In the genomic region with DNA sequence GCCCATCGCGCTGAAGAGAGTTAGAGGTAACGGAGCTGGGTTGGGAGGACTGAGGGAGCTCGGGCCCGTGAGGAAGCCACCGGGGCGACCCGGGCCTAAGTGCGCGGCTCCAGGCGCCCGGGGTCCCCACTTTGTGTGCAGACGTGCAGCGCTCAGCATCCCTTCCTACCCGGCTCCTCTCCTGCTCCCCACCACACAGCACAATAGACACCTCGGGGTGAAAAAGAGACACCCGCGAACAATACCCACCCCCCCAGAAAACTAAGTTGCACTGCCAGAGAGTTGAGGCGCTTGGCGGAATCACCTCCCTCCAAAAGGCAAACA, we compare ENCODE assay signal across 8 mouse cellular contexts. TPM values are rescaled to one million over a fixed set of nuclear protein-coding genes. Genes with fewer than 3 reads are reported as not detected.
DNase-seq lines count a peak whose midpoint lies in the region; ATAC-seq and TF ChIP-seq lines count a peak whose summit lies in the region.
"Had no signal": no experiment of that assay in that cellular context is flagged by ENCODE, and none has a peak within 500 bp of the region (broad histone marks: within the 10 kb centered on the region; RNA-seq: fewer than 3 reads in every experiment).

No protein-coding gene starts in this region.

- peak overlapping the region; percentile 98 for H3K4me2 ChIP-seq in lung, postnatal 0 days (replicated peaks; ENCODE audit: low read depth, low read length)
- peak overlapping the region; percentile 95 for H3K4me2 ChIP-seq in forebrain, embryonic 13.5 days
- H3K4me2 ChIP-seq in neural tube, embryonic 15.5 days: peak overlapping the region; percentile 98

- DNase-seq in lung, postnatal 0 days (ENCODE audit: low spot score): peak; percentile 27
- DNase-seq in lung, adult 18-20 months: no peak
- DNase-seq in limb, embryonic 10.5 days (ENCODE audit: low spot score): no peak
- DNase-seq: kidney, adult 11 months had no signal

- H3K27ac ChIP-seq in lung, postnatal 0 days (ENCODE audit: low read length): peak overlapping the region; percentile 68
- H3K27ac ChIP-seq in forebrain, embryonic 13.5 days: peak overlapping the region; percentile 78
- H3K27ac ChIP-seq in limb, embryonic 10.5 days: peak overlapping the region; percentile 96
- H3K27ac ChIP-seq in neural tube, embryonic 15.5 days (replicated peaks): peak overlapping the region; percentile 87

- H3K27me3 ChIP-seq in lung, postnatal 0 days (replicated peaks; ENCODE audit: insufficient read depth, low read length): no peaks in the 10 kb centered on the region
- H3K27me3 ChIP-seq in forebrain, embryonic 13.5 days: no peaks in the 10 kb centered on the region
- peaks cover 17% of the 10 kb centered on the region; the same call in 1 of the 2 replicates for H3K27me3 ChIP-seq in limb, embryonic 10.5 days (ENCODE audit: low read depth, poor library complexity, severe bottlenecking)
- no peaks in the 10 kb centered on the region for H3K27me3 ChIP-seq in neural tube, embryonic 15.5 days (replicated peaks)

- no peaks in the 10 kb centered on the region for H3K4me1 ChIP-seq in lung, postnatal 0 days (ENCODE audit: insufficient read depth, low read depth, low read length)
- H3K4me1 ChIP-seq in forebrain, embryonic 13.5 days: peaks cover 29% of the 10 kb centered on the region
- H3K4me1 ChIP-seq in limb, embryonic 10.5 days: peaks cover 22% of the 10 kb centered on the region
- peaks cover 31% of the 10 kb centered on the region for H3K4me1 ChIP-seq in neural tube, embryonic 15.5 days

- 1% methylated on average over 20 of the region's 20 CpGs for WGBS in lung, postnatal 0 days
- WGBS in forebrain, embryonic 13.5 days: 1% methylated on average over 20 of the region's 20 CpGs
- WGBS in limb, embryonic 10.5 days: 3% methylated on average over 20 of the region's 20 CpGs
- WGBS in neural tube, embryonic 15.5 days: 3% methylated on average over 20 of the region's 20 CpGs

- peak; percentile 34 for ATAC-seq in lung, postnatal 0 days
- ATAC-seq in forebrain, embryonic 13.5 days: peak; percentile 79
- peak; percentile 66; the same call in 1 of the 2 replicates for ATAC-seq in neural tube, embryonic 15.5 days (ENCODE audit: low FRiP score)
- ATAC-seq in cerebellum, adult (ENCODE audit: insufficient number of reproducible peaks, low FRiP score, low TSS enrichment): no peak
- ATAC-seq in frontal cortex, adult (ENCODE audit: low TSS enrichment): no peak

- no peaks in the 10 kb centered on the region for H3K36me3 ChIP-seq in lung, postnatal 0 days (ENCODE audit: insufficient read depth, low read length)
- 0 out of 2 replicates have a peak, but pooled peaks cover 3% of the 10 kb centered on the region for H3K36me3 ChIP-seq in forebrain, embryonic 13.5 days (ENCODE audit: poor library complexity, severe bottlenecking)
- peaks cover 8% of the 10 kb centered on the region for H3K36me3 ChIP-seq in limb, embryonic 10.5 days
- H3K36me3 ChIP-seq in neural tube, embryonic 15.5 days: no peaks in the 10 kb centered on the region

- peak overlapping the region; percentile 67 for H3K4me3 ChIP-seq in lung, postnatal 0 days (ENCODE audit: low read depth, low read length)
- H3K4me3 ChIP-seq in forebrain, embryonic 13.5 days: peak overlapping the region; percentile 75
- peak overlapping the region; percentile 86 for H3K4me3 ChIP-seq in limb, embryonic 10.5 days
- H3K4me3 ChIP-seq in neural tube, embryonic 15.5 days (replicated peaks): peak overlapping the region; percentile 82

- TF ChIP-seq CTCF in lung, postnatal 0 days (IDR thresholded peaks at IDR 0.05): no peak

- H3K9ac ChIP-seq in lung, postnatal 0 days (replicated peaks; ENCODE audit: low read depth): peak overlapping the region; percentile 71
- peak overlapping the region; percentile 88 for H3K9ac ChIP-seq in forebrain, embryonic 13.5 days
- peak overlapping the region; percentile 90 for H3K9ac ChIP-seq in neural tube, embryonic 15.5 days (replicated peaks)

- TF ChIP-seq EP300 in lung, postnatal 0 days (IDR thresholded peaks at IDR 0.05): no peak

- H3K9me3 ChIP-seq in lung, postnatal 0 days (ENCODE audit: low read length): no peaks in the 10 kb centered on the region
- no peaks in the 10 kb centered on the region for H3K9me3 ChIP-seq in forebrain, embryonic 13.5 days (replicated peaks)
- no peaks in the 10 kb centered on the region for H3K9me3 ChIP-seq in limb, embryonic 10.5 days (replicated peaks)
- H3K9me3 ChIP-seq in neural tube, embryonic 15.5 days (replicated peaks): no peaks in the 10 kb centered on the region

RNA-seq across cellular contexts. Expression of a gene that starts 0.5 kb away (rescaled TPM):
- 1.8 TPM in 2 replicates for polyA plus RNA-seq in lung, postnatal 0 days (2015; fragmentation: Nextera tagmentation; extraction: Ambion mirVana)
- 10.5 and 10.7 TPM in 2 replicates for polyA plus RNA-seq in forebrain, embryonic 13.5 days (2015; fragmentation: Nextera tagmentation; extraction: Ambion mirVana)
- 5.5 and 7.5 TPM in 2 replicates for polyA plus RNA-seq in limb, embryonic 10.5 days (2016; fragmentation: Nextera tagmentation; extraction: Ambion mirVana)
- polyA plus RNA-seq in neural tube, embryonic 15.5 days (2015; fragmentation: Nextera tagmentation; extraction: Ambion mirVana): 12.2 and 14.6 TPM in 2 replicates

RNA-seq across cellular contexts. Expression of a gene that starts 32.7 kb away (rescaled TPM):
- 2.4 and 3.4 TPM in 2 replicates for polyA plus RNA-seq in lung, postnatal 0 days (2015; fragmentation: Nextera tagmentation; extraction: Ambion mirVana)
- 1.7 and 2.1 TPM in 2 replicates for polyA plus RNA-seq in forebrain, embryonic 13.5 days (2015; fragmentation: Nextera tagmentation; extraction: Ambion mirVana)
- polyA plus RNA-seq in limb, embryonic 10.5 days (2016; fragmentation: Nextera tagmentation; extraction: Ambion mirVana): 1.5 TPM in 2 replicates
- 1.7 and 2.5 TPM in 2 replicates for polyA plus RNA-seq in neural tube, embryonic 15.5 days (2015; fragmentation: Nextera tagmentation; extraction: Ambion mirVana)

RNA-seq across cellular contexts. Expression of a gene that starts 32.8 kb away (rescaled TPM):
- not detected in 2 replicates for polyA plus RNA-seq in lung, postnatal 0 days (2015; fragmentation: Nextera tagmentation; extraction: Ambion mirVana)
- polyA plus RNA-seq in forebrain, embryonic 13.5 days (2015; fragmentation: Nextera tagmentation; extraction: Ambion mirVana): not detected in 2 replicates
- polyA plus RNA-seq in limb, embryonic 10.5 days (2016; fragmentation: Nextera tagmentation; extraction: Ambion mirVana): not detected in 2 replicates
- not detected in 2 replicates for polyA plus RNA-seq in neural tube, embryonic 15.5 days (2015; fragmentation: Nextera tagmentation; extraction: Ambion mirVana)

RNA-seq across cellular contexts. Expression of a gene that starts 59.3 kb away (rescaled TPM):
- polyA plus RNA-seq in lung, postnatal 0 days (2015; fragmentation: Nextera tagmentation; extraction: Ambion mirVana): 31.2 and 38.3 TPM in 2 replicates
- polyA plus RNA-seq in forebrain, embryonic 13.5 days (2015; fragmentation: Nextera tagmentation; extraction: Ambion mirVana): 26.4 and 26.9 TPM in 2 replicates
- polyA plus RNA-seq in limb, embryonic 10.5 days (2016; fragmentation: Nextera tagmentation; extraction: Ambion mirVana): 12.9 and 13.3 TPM in 2 replicates
- 22.2 TPM in 2 replicates for polyA plus RNA-seq in neural tube, embryonic 15.5 days (2015; fragmentation: Nextera tagmentation; extraction: Ambion mirVana)

RNA-seq across cellular contexts. Expression of a gene that starts 59.3 kb away (rescaled TPM):
- polyA plus RNA-seq in lung, postnatal 0 days (2015; fragmentation: Nextera tagmentation; extraction: Ambion mirVana): 56.0 and 62.6 TPM in 2 replicates
- 32.0 and 32.5 TPM in 2 replicates for polyA plus RNA-seq in forebrain, embryonic 13.5 days (2015; fragmentation: Nextera tagmentation; extraction: Ambion mirVana)
- 9.9 and 11.3 TPM in 2 replicates for polyA plus RNA-seq in limb, embryonic 10.5 days (2016; fragmentation: Nextera tagmentation; extraction: Ambion mirVana)
- 43.2 and 45.9 TPM in 2 replicates for polyA plus RNA-seq in neural tube, embryonic 15.5 days (2015; fragmentation: Nextera tagmentation; extraction: Ambion mirVana)

Comparison
In these comparisons a context has a peak if more than half of its experiments do, and no peak if none do; other contexts are left out.
1. ATAC-seq: peak in lung, postnatal 0 days (single experiment), forebrain, embryonic 13.5 days (single experiment) and neural tube, embryonic 15.5 days (single experiment); none in cerebellum, adult (single experiment) and frontal cortex, adult (single experiment).
2. Peak in every context shown above with its lines, with median percentiles within 50 percentile points of each other: H3K27ac ChIP-seq, H3K4me2 ChIP-seq, H3K4me3 ChIP-seq and H3K9ac ChIP-seq.